Mouse (Mus musculus) urinary bladder, adult 18-20 months (tissue): ENCODE data around the gene Nrap.
A peak's percentile ranks its signal among the peaks of the same experiment; 100 is the strongest.

ENCODE experiments used
- DNase-seq, 2 experiments: peaks; one replicate each; pipeline ENCODE4 v3.0.0; 2022; ENCODE audit warnings: low spot score in 2 of 2, mixed read lengths in 2 of 2

Nrap gene

GRCm38 (mm10) chr19:56316531-56316930, 73.3 kb downstream of the Nrap start:
- DNase-seq = no peak

DNA sequence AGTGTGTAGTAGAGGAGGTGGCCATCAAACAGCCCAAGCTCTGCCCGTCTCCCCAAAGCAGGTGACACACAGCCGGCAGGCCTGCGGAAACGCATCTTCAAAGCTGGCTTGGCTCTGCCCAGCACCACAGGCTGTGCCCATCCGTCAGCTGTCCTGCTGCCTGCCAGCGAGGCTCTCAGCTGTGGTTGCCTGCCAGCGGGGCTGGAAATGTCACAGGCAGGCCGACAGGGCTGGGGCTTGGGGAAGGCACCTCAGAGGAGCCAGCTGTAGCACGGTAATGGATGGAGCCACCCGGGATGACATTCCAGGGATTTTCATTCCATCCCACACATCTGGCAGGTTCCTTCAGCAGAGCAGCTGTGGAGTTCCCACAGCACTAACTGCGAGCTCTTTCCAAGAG, 89.0 kb downstream of the Nrap start:
- no peak for DNase-seq

GRCm38 (mm10) chr19:56297264-56297663, 92.6 kb downstream of the Nrap start:
- DNase-seq = no peak

- no peak for DNase-seq
Measured at GRCm38 (mm10) chr19:56296668-56297067, 93.2 kb downstream of the Nrap start.

- peak; percentile 42 to 79 for DNase-seq
Measured at GRCm38 (mm10) chr19:56294654-56295399, 95.0 kb downstream of the Nrap start.

GRCm38 (mm10) chr19:56292335-56292734, 97.5 kb downstream of the Nrap start:
- no peak for DNase-seq

DNA sequence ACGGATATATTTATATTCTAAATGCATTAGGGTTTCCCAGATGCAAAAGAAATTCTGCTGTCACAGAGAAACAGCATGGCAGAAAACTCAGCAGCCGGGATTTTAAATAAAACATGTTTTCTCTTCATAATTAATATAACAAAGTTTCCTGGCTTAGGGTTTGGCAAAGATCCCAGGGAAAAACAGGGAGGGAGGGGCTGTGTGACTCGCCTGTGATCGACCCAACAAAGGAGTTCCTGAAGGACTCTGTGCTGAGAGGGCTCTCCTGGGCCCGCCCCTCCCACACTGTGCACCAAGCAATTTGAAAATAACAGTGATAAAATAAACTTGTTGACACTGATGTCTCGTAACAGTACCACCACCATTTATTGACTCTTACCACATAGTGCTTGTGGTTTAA, 97.9 kb downstream of the Nrap start:
- DNase-seq = no peak

- no peak for DNase-seq
Measured at GRCm38 (mm10) chr19:56289642-56290041, 100.2 kb downstream of the Nrap start.

DNA sequence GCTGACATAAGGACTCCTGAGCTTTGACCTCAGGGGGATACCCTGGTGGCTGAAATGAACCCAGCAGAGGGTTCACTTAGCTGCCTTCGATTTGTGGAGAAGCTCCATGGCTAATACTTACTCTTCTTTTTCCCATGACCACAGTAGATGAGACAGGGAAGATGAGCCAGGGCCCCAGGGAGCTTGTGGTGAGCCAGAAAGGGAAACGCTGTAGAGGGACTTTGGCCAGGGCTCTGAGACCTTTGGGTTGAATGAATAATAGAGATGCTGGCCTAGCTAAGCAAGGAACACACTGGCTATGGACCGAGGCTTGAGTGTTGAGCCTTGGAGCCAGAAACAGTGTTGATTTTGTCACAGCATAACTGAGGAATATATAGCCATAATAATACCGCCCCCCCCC, 101.4 kb downstream of the Nrap start:
- no peak for DNase-seq

GRCm38 (mm10) chr19:56287580-56288367, 102.1 kb downstream of the Nrap start:
- DNase-seq = no peak

DNA sequence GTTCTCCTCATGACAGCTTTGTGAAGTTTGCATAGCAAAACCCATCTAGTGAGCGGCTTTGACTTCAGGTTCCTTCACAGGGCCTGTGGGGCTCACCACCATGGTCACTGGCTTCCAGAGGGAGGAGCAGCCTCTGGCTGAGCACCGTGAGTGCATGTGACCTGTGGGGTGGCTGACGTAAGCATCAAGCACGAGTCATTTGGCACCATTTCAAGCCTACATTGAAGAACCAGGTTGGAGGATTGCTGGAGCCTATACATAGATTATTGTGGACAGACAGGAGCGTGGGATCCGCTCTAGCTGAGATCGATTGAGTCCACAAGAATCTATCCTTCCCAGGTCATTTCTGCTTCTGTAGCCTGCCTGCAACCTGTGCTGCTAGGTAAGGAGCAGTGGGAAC, 103.0 kb downstream of the Nrap start, which contains the start of gene Habp2:
Gene Habp2 (plus strand): TSS at position 272 of the 400 bp plus-strand sequence.
- no peak for DNase-seq

- DNase-seq = no peak
Measured at GRCm38 (mm10) chr19:56285222-56285621, 104.6 kb downstream of the Nrap start.

- DNase-seq = no peak
Measured at GRCm38 (mm10) chr19:56278366-56278765, 111.5 kb downstream of the Nrap start.

GRCm38 (mm10) chr19:56277951-56278350, 111.9 kb downstream of the Nrap start:
- no peak for DNase-seq

- no peak for DNase-seq
Measured at GRCm38 (mm10) chr19:56277140-56277804, 112.6 kb downstream of the Nrap start.

DNA sequence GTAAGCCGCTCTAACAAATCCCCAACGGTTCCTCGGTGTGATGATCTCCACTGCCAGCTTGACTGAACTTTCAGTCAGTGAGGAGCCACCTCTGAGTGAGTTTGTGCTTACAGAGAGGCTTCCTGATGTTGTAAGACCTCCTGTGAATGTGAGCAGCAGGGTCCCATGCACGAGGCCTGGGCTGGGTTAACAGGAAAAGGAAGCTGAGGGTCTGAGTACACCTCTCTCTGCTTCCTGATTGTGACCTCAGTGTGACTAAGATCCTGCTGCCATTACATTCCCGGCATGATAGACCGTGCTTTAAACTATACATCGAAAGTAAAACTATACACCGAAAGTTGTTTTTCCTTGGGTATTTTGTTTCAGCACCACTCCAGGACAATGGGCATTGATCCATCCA, 117.8 kb downstream of the Nrap start:
- no peak for DNase-seq
